Mouse (Mus musculus): ENCODE measurements around the gene Hist3h2ba.

The Hist3h2ba gene

DNA sequence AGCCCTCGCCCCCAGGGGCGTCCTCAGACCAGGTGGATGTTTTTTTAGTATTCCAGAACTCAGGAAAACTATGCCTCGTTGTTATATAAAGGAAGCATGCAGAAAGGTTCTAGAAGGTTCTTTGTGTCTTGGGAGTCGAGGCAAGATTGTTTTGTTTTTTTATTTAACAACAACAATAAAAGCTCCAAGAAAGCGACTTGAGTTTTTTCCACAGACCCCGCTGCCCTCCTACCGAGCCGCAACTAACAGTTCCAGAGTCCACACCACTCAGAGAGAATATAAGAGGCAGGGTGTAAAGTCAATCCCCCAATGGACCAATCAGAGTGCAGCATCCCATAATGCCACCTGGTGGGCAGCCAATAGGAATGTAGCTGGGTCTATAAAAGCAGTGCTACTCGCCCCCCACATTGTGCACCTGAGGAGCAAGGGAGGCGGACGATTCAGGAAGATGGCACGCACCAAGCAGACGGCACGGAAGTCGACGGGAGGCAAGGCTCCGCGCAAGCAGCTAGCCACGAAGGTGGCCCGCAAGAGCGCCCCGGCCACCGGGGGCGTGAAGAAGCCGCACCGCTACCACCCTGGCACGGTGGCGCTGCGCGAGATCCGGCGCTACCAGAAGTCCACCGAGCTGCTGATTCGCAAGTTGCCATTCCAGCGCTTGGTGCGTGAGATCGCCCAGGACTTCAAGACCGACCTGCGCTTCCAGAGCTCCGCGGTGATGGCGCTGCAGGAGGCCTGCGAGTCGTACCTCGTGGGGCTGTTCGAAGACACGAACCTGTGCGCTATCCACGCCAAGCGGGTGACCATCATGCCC lies 12.9 kb downstream of the Hist3h2ba start:
- CTCF ChIA-PET: interaction anchor here (0.6 to 1.2 kb wide), 2 partner anchors 12 to 21 kb away, joined by 3 read pairs; no protein-coding TSS in a partner anchor

DNA sequence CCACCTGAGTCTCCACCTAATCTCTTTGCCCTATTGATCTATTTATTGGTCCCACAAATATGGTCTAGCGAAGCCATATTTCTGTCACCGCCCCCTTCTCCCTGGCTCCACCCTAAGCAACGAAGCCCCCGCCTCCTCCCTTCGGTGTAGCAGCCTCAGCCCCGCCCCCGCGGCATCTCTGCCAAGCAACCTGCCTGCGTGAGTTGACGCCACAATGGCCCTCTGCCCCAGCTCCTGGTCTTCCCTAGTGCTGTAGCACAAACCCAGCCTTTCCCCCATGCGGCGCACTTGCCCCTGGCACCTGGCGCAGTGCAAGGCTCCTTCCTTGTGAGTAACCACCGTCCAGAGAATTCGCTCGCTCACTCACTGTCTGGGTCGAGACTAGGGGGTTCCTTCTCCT lies 14.8 kb downstream of the Hist3h2ba start:
- CTCF ChIA-PET: no interaction called here

DNA sequence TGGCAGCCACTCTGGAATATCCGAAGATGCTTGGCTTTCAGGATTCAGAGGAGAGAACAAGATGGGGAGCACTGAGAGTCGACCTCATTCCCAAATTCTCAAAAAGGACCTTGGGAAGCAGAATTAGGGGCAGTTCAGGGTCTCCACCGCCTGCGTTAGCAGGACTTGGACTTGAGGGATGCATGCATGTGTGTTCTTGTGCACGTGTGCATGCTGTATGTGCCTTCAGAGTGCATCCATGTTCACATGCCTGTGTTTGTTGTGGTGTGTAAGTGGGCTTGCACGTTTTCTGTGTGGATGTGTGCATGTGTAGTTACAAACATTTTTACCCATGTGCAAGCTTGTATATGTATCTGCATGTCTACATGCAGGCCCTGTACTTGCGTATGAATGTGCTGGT lies 15.5 kb downstream of the Hist3h2ba start:
- CTCF ChIA-PET: no interaction called here

DNA sequence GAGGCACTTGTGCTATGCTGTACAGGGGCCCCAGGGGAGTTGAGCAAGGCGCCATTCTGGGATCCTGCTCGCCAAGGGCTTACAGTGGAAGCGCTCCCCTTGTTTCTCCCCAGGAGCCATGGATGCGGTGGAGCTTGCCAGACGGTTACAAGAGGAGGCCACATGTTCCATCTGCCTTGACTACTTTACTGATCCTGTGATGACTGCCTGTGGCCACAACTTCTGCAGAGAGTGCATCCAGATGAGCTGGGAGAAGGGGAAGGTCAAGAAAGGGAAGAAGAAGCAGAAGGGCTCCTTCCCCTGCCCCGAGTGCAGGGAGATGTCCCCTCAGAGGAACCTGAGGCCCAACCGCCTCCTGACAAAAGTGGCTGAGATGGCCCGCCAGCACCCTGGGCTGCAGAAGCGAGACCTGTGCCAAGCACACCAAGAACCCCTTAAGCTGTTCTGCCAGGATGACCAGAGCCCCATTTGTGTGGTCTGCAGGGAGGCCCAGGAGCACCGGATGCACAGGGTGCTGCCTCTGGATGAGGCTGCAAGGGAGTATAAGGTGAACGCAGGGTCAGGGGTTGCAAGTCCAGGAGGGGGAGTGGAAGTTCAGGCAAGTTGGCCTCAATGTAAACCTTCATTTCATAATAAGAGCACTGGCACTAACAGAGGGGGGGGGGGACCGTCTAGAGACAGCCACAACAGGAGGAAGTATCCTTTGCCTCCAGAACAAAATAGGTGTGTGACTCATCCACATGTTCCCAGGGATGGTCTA lies 16.5 kb downstream of the Hist3h2ba start:
- CTCF ChIA-PET: no interaction called here

DNA sequence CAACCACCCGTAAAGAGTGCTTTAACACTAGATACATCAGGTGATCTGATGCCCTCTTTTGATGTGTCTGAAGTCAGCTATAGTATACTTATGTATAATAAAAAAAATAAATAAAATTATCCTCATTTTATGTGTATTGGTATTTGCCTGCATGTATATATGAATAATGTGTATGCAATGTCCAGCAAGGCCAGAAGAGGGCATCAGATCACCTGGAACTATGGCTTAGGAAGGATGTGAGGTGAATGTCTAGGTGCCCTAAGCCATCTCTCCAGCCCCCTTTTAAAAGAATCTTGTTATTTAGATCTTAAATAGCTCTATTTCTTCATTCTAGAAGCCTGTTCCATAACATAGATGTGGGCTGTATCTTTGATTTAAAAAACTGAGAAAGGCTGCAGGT lies 18.6 kb downstream of the Hist3h2ba start:
- CTCF ChIA-PET: interaction anchor here (1.1 to 1.2 kb wide), 2 partner anchors 15 to 27 kb away, joined by 3 to 4 read pairs; no protein-coding TSS in a partner anchor

GRCm38 (mm10) chr11:58968551-58968950 lies 19.8 kb downstream of the Hist3h2ba start:
- CTCF ChIA-PET: no interaction called here

DNA sequence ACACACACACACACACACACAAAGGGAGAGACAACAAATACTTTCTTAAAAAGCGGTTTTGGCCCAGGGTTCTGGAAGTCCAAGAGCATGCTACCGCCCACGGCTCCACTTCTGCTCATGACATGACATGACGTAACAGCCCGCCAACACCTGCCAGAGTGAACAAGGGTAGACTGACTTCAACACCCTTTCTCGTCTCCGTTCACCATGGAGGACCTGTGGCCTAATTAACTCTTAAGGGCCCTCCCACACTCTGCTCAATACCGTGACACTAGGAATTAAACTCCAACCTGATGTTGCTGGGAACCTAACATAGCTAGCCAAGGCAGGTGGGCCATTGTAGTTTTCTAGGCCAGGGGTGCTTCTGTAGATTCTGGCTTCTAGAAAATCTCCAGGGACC lies 20.3 kb downstream of the Hist3h2ba start:
- CTCF ChIA-PET: interaction anchor here (0.8 kb wide), 1 partner anchor 19 kb away, joined by 5 read pairs; no protein-coding TSS in a partner anchor

GRCm38 (mm10) chr11:58969659-58970058 lies 20.9 kb downstream of the Hist3h2ba start:
- CTCF ChIA-PET: interaction anchor here (0.8 kb wide), 1 partner anchor 18 kb away, joined by 5 read pairs; no protein-coding TSS in a partner anchor

DNA sequence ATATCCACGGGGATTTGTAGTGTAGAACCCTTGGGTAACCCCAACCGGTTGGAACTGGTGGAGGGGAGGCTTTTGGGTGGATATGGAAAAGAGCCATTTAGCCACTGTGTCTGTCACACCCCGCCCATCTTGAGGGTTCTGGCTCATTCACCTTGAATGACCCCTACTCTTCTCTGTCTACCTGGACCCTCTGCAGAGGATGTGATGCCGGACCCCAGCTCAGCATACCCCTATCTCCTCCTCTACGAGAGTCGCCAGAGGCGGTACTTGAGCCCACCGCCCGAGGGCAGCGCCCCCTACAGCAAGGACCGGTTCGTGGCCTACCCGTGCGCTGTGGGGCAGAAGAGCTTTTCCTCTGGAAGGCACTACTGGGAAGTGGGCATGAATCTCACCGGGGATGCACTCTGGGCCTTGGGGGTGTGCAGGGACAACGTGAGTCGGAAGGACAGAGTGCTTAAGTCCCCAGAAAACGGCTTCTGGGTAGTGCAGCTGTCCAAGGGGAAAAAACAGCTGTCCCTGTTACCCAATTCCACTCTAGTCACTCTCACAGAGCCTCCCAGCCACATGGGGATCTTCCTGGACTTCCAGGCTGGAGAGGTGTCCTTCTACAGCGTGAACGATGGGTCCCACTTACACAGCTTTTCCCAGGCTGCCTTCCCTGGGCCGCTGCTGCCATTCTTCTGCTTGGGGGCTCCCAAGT lies 22.3 kb downstream of the Hist3h2ba start:
- CTCF ChIA-PET: interaction anchor here (0.6 kb wide), 1 partner anchor 22 kb away, joined by 8 read pairs; no protein-coding TSS in a partner anchor

DNA sequence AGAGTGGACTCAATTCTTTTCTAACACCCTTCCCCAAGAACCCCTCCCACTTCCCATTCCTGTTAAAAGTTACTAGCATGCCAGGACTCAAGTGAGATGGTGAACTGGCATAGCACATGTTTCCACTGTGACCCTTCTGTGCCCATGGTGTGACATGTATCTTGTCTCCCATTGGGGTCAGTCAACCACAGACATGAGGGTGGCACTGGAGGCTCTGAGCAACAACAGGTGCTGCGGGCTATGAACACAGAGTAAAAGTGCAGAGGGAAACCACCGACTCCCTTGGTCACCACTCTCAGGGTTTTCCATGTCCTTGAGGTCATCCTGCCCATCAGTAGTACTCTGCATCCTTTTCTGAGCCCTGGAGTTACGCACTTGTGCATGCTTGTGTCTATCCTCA lies 23.1 kb downstream of the Hist3h2ba start:
- CTCF ChIA-PET: no interaction called here

DNA sequence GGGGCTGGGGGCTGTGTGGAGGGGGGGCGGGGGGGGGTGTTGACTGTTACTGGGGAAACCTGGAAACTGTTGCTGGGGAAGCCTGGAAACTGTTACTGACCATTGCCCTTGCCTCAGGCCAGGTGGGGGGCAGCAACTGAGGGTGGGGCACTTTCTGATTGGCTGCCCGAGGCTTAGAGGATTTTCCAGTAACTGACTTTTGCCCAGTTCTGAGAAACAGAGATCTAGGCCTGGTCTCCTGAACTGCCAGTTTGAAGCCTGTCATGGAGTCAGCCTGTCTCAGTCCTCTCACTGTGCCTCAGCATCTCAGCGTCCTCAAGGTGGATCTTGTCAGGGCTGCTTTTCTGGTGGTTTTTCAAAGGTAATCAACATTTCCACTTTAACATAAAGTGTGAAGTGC lies 25.7 kb downstream of the Hist3h2ba start:
- CTCF ChIA-PET: interaction anchor here (0.6 kb wide), 1 partner anchor 13 kb away, joined by 3 read pairs; no protein-coding TSS in a partner anchor

DNA sequence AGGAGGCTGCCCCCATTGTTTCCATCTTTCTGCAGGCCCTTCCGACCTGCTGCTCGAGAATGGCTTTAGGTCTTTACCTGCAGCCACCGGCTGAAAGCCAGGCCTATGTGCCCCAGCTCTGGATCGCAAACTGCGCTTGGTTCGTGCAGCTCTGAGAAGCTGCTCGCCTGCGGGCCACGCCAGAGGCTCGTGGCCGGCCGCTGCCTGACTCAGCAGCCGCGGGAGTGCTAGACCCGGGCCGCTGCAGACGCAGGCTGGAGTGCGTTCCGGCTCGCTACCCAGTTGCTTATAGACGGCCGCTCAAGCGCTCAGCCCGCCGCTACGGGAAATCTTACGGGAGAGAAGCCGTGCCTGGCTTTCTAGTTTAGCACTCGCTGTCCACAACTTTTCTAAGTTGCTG lies 28.4 kb downstream of the Hist3h2ba start:
- CTCF ChIA-PET: no interaction called here

DNA sequence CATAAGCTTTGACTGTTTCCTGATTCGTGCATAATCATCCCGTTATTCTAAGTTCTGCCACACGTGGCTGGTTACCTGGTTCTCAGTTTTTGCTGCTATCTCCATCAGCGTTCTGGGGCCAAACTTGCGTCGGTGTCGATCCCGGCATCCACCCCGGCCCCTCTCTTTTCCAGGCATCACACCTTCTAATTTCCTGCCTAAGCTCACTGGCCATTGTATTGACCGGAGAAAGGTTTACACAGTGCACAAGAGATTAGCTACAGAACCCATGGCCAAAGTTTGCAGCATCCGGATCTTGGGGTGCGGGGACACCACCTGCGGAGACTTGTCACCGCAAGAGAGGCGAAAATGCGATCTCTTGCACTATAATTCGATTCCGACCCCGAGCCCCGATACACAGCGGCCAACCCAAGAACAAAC lies 28.9 kb downstream of the Hist3h2ba start:
- CTCF ChIA-PET: interaction anchor here (0.7 to 1.1 kb wide), 2 partner anchors 18 to 23 kb away, joined by 3 read pairs; partner anchors contain the start of genes Hist3h2a and Trim17

- CTCF ChIA-PET: interaction anchor here (0.7 to 1.1 kb wide), 2 partner anchors 17 to 24 kb away, joined by 3 read pairs; partner anchors contain the start of genes Hist3h2a and Trim17
Observed at GRCm38 (mm10) chr11:58978027-58978705, 29.4 kb downstream of the Hist3h2ba start, which contains the start of gene Trim11. Trim11 (plus strand) TSS chr11:58978093.

DNA sequence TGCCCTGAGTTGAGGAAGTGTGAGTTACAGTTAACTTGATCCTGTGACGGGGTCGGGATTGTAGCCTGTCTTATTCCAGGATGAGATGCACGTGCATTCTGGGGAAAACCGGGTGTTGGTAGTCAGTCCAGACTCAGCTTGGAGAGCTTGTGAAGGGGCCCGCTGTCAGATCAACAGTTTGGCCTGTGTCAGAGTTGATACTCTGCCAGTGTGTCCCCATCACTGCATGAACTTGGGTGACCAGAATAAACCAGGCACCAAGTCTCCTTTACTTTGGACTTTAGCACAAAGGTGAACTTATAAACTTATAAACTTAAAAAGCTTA lies 29.9 kb downstream of the Hist3h2ba start:
- CTCF ChIA-PET: interaction anchor here (0.6 to 1.1 kb wide), 2 partner anchors 17 to 49 kb away, joined by 3 to 10 read pairs; no protein-coding TSS in a partner anchor

DNA sequence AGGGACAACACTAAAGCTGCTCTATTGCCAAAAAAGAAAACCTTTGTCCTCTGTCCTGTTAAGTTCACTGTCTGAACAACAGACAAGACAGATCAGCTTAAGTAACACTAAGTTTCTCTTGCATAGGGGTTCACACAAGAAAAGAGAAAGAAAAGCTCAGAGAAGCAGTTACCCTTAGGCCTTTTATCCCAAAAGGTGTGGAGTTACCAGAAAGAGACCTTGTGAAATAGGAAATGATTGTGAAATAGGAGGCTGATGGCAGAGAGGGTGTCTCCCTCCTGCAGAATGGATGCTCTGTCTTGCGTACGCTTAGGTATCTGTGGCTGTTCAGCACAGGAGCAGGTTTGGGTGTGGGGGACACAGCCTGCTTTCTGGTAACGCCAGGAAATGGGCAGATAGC lies 30.5 kb downstream of the Hist3h2ba start:
- CTCF ChIA-PET: interaction anchor here (0.6 kb wide), 1 partner anchor 49 kb away, joined by 10 read pairs; no protein-coding TSS in a partner anchor

DNA sequence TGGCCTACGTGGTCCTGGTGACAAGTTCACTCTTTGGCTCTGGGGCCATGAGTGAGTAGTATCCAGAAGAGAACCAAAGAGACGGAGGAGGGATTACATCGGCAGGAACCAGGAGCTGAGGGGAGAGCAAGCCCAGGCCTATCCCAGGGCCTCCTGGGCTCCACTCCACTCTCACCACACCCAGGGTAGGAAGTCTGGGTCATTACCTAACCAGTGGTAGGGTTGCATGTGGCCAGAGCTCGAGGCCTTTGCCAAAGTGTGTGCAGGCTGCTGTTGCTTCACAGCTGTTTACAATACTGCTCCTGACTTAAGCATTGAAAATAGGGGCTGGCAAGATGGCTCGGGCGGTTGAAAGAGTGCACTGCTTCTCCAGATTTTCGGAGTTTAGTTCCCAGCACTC lies 30.9 kb downstream of the Hist3h2ba start:
- CTCF ChIA-PET: interaction anchor here (0.9 kb wide), 1 partner anchor 13 kb away, joined by 3 read pairs; no protein-coding TSS in a partner anchor

GRCm38 (mm10) chr11:58980381-58980990 lies 31.8 kb downstream of the Hist3h2ba start:
- CTCF ChIA-PET: interaction anchor here (0.9 kb wide), 1 partner anchor 14 kb away, joined by 3 read pairs; no protein-coding TSS in a partner anchor

DNA sequence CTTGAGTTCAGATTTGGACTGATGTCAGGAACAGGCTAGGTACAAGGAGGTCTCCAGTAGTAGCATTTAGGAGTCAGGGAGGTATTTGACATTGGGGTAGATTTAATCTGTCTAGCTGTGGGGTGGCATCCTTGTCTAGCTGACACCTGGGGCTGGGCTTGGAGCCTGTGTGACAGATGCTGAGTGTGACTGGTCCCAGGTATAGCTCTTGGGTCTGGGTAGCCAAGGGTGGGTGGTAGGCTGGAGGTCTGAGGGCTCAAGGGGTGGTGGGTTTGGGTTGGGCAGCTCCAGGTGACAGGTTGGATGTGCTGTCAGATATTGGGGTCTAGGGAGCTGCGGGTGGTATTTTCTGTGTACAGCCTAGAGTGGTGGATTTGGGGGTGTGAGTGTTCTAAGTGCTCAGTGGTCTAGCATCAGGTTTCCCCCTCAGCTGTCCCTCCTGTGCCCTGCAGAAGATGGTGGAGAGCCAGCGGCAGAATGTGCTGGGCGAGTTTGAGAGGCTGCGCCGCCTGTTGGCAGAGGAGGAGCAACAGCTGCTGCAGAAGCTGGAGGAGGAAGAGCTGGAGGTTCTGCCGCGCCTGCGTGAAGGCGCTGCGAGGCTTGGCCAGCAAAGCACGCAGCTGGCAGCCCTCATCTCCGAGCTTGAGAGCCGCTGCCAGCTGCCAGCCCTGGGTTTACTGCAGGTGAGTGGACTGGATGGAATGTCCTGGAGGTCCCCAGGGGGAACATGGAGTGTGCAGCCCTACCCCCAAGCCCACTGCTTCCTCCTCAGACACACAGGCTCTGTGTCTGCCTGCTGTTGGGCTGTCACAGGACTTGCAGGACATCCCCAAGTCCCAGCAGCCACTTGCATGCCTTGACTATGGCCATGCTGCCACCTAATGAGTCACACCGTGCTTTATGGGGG lies 33.1 kb downstream of the Hist3h2ba start:
- CTCF ChIA-PET: interaction anchor here (0.6 to 1.0 kb wide), 4 partner anchors 14 to 1372 kb away, joined by 3 to 18 read pairs (median 4); no protein-coding TSS in a partner anchor
